Mouse (Mus musculus) limb, embryonic 13.5 days (tissue): ENCODE data around the gene Tapbp. TPM values are rescaled to one million over a fixed set of nuclear protein-coding genes. Genes with fewer than 3 reads are reported as not detected.
"Not testable (repeated sequence)": the region's sequence is repeated elsewhere in the genome, so short reads cannot be mapped to it uniquely, and the experiment has no call there.

ENCODE experiments used
- ATAC-seq: fragments of 200-750 bp; cut with Nextera tagmentation; 2 replicates; pipeline ENCODE4 v1.8.0; 2017; ENCODE audit warnings: low read depth, moderate number of reproducible peaks, moderate TSS enrichment; ENCODE audit not compliant: low FRiP score
- H3K27ac ChIP-seq: fragments of 300-500 bp; sonication (generic); 2 replicates; pipeline ENCODE4 v1.5.1; 2015; ENCODE audit warnings: inconsistent platforms, mild to moderate bottlenecking, moderate library complexity
- H3K27me3 ChIP-seq: fragments of 300-500 bp; sonication (generic); 2 replicates; pipeline ENCODE4 v1.6.1; 2015; ENCODE audit warnings: mild to moderate bottlenecking, inconsistent platforms
- H3K36me3 ChIP-seq: fragments of 300-500 bp; sonication (generic); 2 replicates; pipeline ENCODE4 v1.6.1; 2015; ENCODE audit warnings: inconsistent platforms, mild to moderate bottlenecking, moderate library complexity
- H3K4me1 ChIP-seq: fragments of 300-500 bp; sonication (generic); 2 replicates; pipeline ENCODE4 v1.6.1; 2015; ENCODE audit warnings: inconsistent platforms
- H3K4me2 ChIP-seq: fragments of 300-500 bp; sonication (generic); replicated peaks from 2 replicates; pipeline ENCODE4 v1.6.1; 2015; ENCODE audit warnings: inconsistent platforms, mild to moderate bottlenecking, moderate library complexity
- H3K4me3 ChIP-seq: fragments of 300-500 bp; sonication (generic); 2 replicates; pipeline ENCODE4 v1.5.1; 2015; ENCODE audit warnings: moderate library complexity, mild to moderate bottlenecking, inconsistent platforms
- H3K9ac ChIP-seq: fragments of 300-500 bp; sonication (generic); 2 replicates; pipeline ENCODE4 v1.6.1; 2015; ENCODE audit warnings: mild to moderate bottlenecking, inconsistent platforms
- H3K9me3 ChIP-seq: fragments of 300-500 bp; sonication (generic); 2 replicates; pipeline ENCODE4 v1.6.1; 2016; ENCODE audit warnings: inconsistent platforms
- WGBS: fragments of 180-500 bp; shearing (Covaris S2); methylation state at CpG from one replicate; pipeline ENCODE4 v1.1.7; 2015; 5-methylcytosine and 5-hydroxymethylcytosine counted together
- polyA plus RNA-seq: library from polyadenylated mRNA; unstranded; fragments of >200 nt; fragmentation: Nextera tagmentation; extraction: Ambion mirVana; gene quantifications from 2 replicates; pipeline ENCODE4 v1.2.1, GENCODE M21; 2015

Tapbp gene
- polyA plus RNA-seq, 1 experiment from 2014 or later, result 27.4 TPM

GRCm38 (mm10) chr17:33940981-33941380 is 25.3 kb downstream of the Tapbp start:
- Histone ChIP-seq H3K9ac (peak overlapping the region; percentile 87), H3K36me3 (peaks cover 63% of the 10 kb centered on the region), H3K4me3 (peak overlapping the region; percentile 84), H3K9me3 (no peaks in the 10 kb centered on the region), H3K27me3 (no peaks in the 10 kb centered on the region), H3K27ac (no peak overlapping the region), H3K4me2 (peak overlapping the region; percentile 98), H3K4me1 (peaks cover 21% of the 10 kb centered on the region)
- peak; percentile 17; the same call in 1 of the 2 replicates for ATAC-seq
- 4% methylated on average over 26 of the region's 26 CpGs for WGBS

GRCm38 (mm10) chr17:33941381-33941780 is 25.7 kb downstream of the Tapbp start:
- Histone ChIP-seq H3K9me3 (no peaks in the 10 kb centered on the region), H3K27me3 (no peaks in the 10 kb centered on the region), H3K4me2 (peak overlapping the region; percentile 98), H3K27ac (no peak overlapping the region), H3K9ac (peak overlapping the region; percentile 87), H3K36me3 (peaks cover 63% of the 10 kb centered on the region), H3K4me3 (peak overlapping the region; percentile 84), H3K4me1 (peaks cover 21% of the 10 kb centered on the region)
- no peak for ATAC-seq
- 57% methylated on average over 19 of the region's 19 CpGs for WGBS

- Histone ChIP-seq H3K4me3 (no peak overlapping the region), H3K9ac (no peak overlapping the region), H3K27ac (no peak overlapping the region), H3K4me1 (peaks cover 21% of the 10 kb centered on the region), H3K36me3 (peaks cover 65% of the 10 kb centered on the region), H3K27me3 (no peaks in the 10 kb centered on the region), H3K4me2 (no peak overlapping the region), H3K9me3 (no peaks in the 10 kb centered on the region)
- WGBS, result 94% methylated on average over 15 of the region's 15 CpGs
- no peak for ATAC-seq
These were observed 27.8 kb downstream of the Tapbp start for GRCm38 (mm10) chr17:33943454-33943853.

GRCm38 (mm10) chr17:33947430-33948089 is 31.9 kb downstream of the Tapbp start:
- Histone ChIP-seq H3K27me3 (no peaks in the 10 kb centered on the region), H3K4me3 (no peak overlapping the region), H3K27ac (no peak overlapping the region), H3K4me1 (peaks cover 30% of the 10 kb centered on the region), H3K36me3 (peaks cover 84% of the 10 kb centered on the region), H3K4me2 (no peak overlapping the region), H3K9ac (no peak overlapping the region), H3K9me3 (no peaks in the 10 kb centered on the region)
- no peak for ATAC-seq
- 89% methylated on average over 10 of the region's 10 CpGs for WGBS

GRCm38 (mm10) chr17:33948090-33948904 is 32.6 kb downstream of the Tapbp start:
- peaks cover 84% of the 10 kb centered on the region for H3K36me3 ChIP-seq
- ATAC-seq, result no peak
- WGBS, result 82% methylated on average over 22 of the region's 22 CpGs

GRCm38 (mm10) chr17:33948905-33949537 is 33.3 kb downstream of the Tapbp start:
- no peak for ATAC-seq
- Histone ChIP-seq H3K9ac (no peak overlapping the region), H3K36me3 (peaks cover 85% of the 10 kb centered on the region), H3K4me2 (no peak overlapping the region), H3K4me3 (no peak overlapping the region), H3K4me1 (peaks cover 44% of the 10 kb centered on the region), H3K27ac (no peak overlapping the region), H3K27me3 (no peaks in the 10 kb centered on the region), H3K9me3 (no peaks in the 10 kb centered on the region)
- WGBS, result 88% methylated on average over 19 of the region's 19 CpGs

More at GRCm38 (mm10) chr17:33948090-33948904, 32.6 kb downstream of the Tapbp start:
- no peak overlapping the region for H3K4me2 ChIP-seq
- no peaks in the 10 kb centered on the region for H3K9me3 ChIP-seq
- H3K4me3 ChIP-seq, result no peak overlapping the region
- no peaks in the 10 kb centered on the region for H3K27me3 ChIP-seq
- H3K4me1 ChIP-seq, result peaks cover 37% of the 10 kb centered on the region
- H3K27ac ChIP-seq, result no peak overlapping the region
- no peak overlapping the region for H3K9ac ChIP-seq

- Histone ChIP-seq H3K36me3 (peaks cover 81% of the 10 kb centered on the region), H3K4me1 (peaks cover 53% of the 10 kb centered on the region), H3K27me3 (no peaks in the 10 kb centered on the region), H3K27ac (peak overlapping the region; percentile 96), H3K9ac (peak overlapping the region; percentile 99), H3K4me2 (peak overlapping the region; percentile 92), H3K4me3 (peak overlapping the region; percentile 51), H3K9me3 (no peaks in the 10 kb centered on the region)
- no peak for ATAC-seq
- 80% methylated on average over 10 of the region's 10 CpGs for WGBS
These were observed 34.5 kb downstream of the Tapbp start for GRCm38 (mm10) chr17:33950131-33950625.

GRCm38 (mm10) chr17:33951021-33951946 is 35.6 kb downstream of the Tapbp start, which contains the start of gene B3galt4:
TSS of gene B3galt4 (minus strand) at chr17:33951488.
- H3K4me3 ChIP-seq, result peak within 1 kb of the TSS; percentile 51
- ATAC-seq, result peak; percentile 77
- peak within 1 kb of the TSS; percentile 92 for H3K4me2 ChIP-seq
- H3K27ac ChIP-seq, result peak within 1 kb of the TSS; percentile 96
- WGBS, result under 1% methylated on average over 45 of the region's 45 CpGs
- peaks cover 70% of the 10 kb centered on the region for H3K36me3 ChIP-seq
- no peaks in the 10 kb centered on the region for H3K9me3 ChIP-seq
- H3K9ac ChIP-seq, result peak within 1 kb of the TSS; percentile 99
- H3K4me1 ChIP-seq, result peaks cover 53% of the 10 kb centered on the region
- no peaks in the 10 kb centered on the region for H3K27me3 ChIP-seq

GRCm38 (mm10) chr17:33952015-33952414 is 36.3 kb downstream of the Tapbp start:
- not testable (repeated sequence) for H3K9me3 ChIP-seq, H3K27ac ChIP-seq, H3K27me3 ChIP-seq, ATAC-seq
- H3K9ac ChIP-seq, result peak overlapping the region; percentile 99
- WGBS, result 75% methylated on average over 13 of the region's 13 CpGs
- H3K4me2 ChIP-seq, result peak overlapping the region; percentile 92
- peaks cover 58% of the 10 kb centered on the region for H3K4me1 ChIP-seq
- peaks cover 64% of the 10 kb centered on the region for H3K36me3 ChIP-seq
- H3K4me3 ChIP-seq, result peak overlapping the region; percentile 51

GRCm38 (mm10) chr17:33952879-33953278 is 37.2 kb downstream of the Tapbp start:
- peaks cover 63% of the 10 kb centered on the region for H3K4me1 ChIP-seq
- no peak overlapping the region; the same call in 1 of the 2 replicates for H3K27ac ChIP-seq
- peak overlapping the region; percentile 93 for H3K4me3 ChIP-seq
- H3K27me3 ChIP-seq, result no peaks in the 10 kb centered on the region
- peak overlapping the region; percentile 99 for H3K9ac ChIP-seq
- peaks cover 57% of the 10 kb centered on the region for H3K36me3 ChIP-seq
- H3K9me3 ChIP-seq, result no peaks in the 10 kb centered on the region
- ATAC-seq, result no peak
- H3K4me2 ChIP-seq, result peak overlapping the region; percentile 99
- WGBS, result 80% methylated on average over 4 of the region's 4 CpGs

GRCm38 (mm10) chr17:33953310-33953709 is 37.6 kb downstream of the Tapbp start:
- WGBS, result 78% methylated on average over 3 of the region's 3 CpGs
- Histone ChIP-seq H3K27me3 (no peaks in the 10 kb centered on the region), H3K9ac (peak overlapping the region; percentile 99), H3K27ac (no peak overlapping the region), H3K36me3 (peaks cover 57% of the 10 kb centered on the region), H3K4me3 (peak overlapping the region; percentile 93), H3K9me3 (no peaks in the 10 kb centered on the region), H3K4me1 (peaks cover 63% of the 10 kb centered on the region), H3K4me2 (peak overlapping the region; percentile 99)
- no peak for ATAC-seq
